Mouse (Mus musculus) ES-Bruce4 (cell line): ENCODE measurements at regions not wholly inside any gene's neighbourhood (a gene's known extent, or its start where the extent isn't known, plus 50 kb on each side); places are given as distances from the start of the nearest gene placed in this dataset.

ENCODE experiments used
- H3K27ac ChIP-seq: 2 replicates; pipeline ENCODE4 v1.5.1; 2012; ENCODE audit warnings: low read length, inconsistent platforms; ENCODE audit not compliant: insufficient read depth
- H3K27me3 ChIP-seq: 2 replicates; pipeline ENCODE4 v1.6.1; 2012; ENCODE audit warnings: mild to moderate bottlenecking, low read length, inconsistent platforms; ENCODE audit not compliant: control insufficient read depth, poor library complexity, insufficient read depth, severe bottlenecking
- H3K36me3 ChIP-seq: 2 replicates; pipeline ENCODE4 v1.6.1; 2012; ENCODE audit warnings: inconsistent platforms, mild to moderate bottlenecking, low read length, moderate library complexity; ENCODE audit not compliant: control insufficient read depth, poor library complexity, insufficient read depth, severe bottlenecking
- H3K4me1 ChIP-seq: one replicate; pipeline ENCODE4 v1.8.1; 2011; ENCODE audit warnings: low read length; ENCODE audit not compliant: control insufficient read depth, insufficient read depth
- H3K4me3 ChIP-seq: 2 replicates; pipeline ENCODE4 v1.5.1; 2011; ENCODE audit warnings: low read depth, mild to moderate bottlenecking, low read length
- H3K9ac ChIP-seq: 2 replicates; pipeline ENCODE4 v1.6.1; 2012; ENCODE audit warnings: low read depth, mild to moderate bottlenecking, inconsistent platforms; ENCODE audit not compliant: poor library complexity, severe bottlenecking
- H3K9me3 ChIP-seq: replicated peaks from 2 replicates; pipeline ENCODE4 v1.6.1; 2012; ENCODE audit warnings: mild to moderate bottlenecking, low read length, inconsistent platforms; ENCODE audit not compliant: control insufficient read depth, poor library complexity, insufficient read depth, severe bottlenecking
- CTCF ChIP-seq: IDR thresholded peaks from one replicate; pipeline ENCODE4 v1.8.1; 2011; ENCODE audit warnings: low read depth, low read length
- EP300 ChIP-seq: IDR thresholded peaks from 2 replicates; pipeline ENCODE4 v1.6.1; 2011; ENCODE audit warnings: low read depth, low read length; ENCODE audit not compliant: insufficient read depth
- POLR2A ChIP-seq: IDR thresholded peaks from one replicate; pipeline ENCODE4 v1.8.1; 2011; ENCODE audit warnings: low read length; ENCODE audit not compliant: insufficient read depth

GRCm38 (mm10) chr9:30554908-30555307 is 128.0 kb downstream of the Snx19 start:
- Histone ChIP-seq H3K4me1 (no peaks in the 10 kb centered on the region), H3K9ac (no peak overlapping the region), H3K36me3 (no peaks in the 10 kb centered on the region), H3K27me3 (no peaks in the 10 kb centered on the region), H3K27ac (no peak overlapping the region), H3K9me3 (no peaks in the 10 kb centered on the region), H3K4me3 (no peak overlapping the region)
- TF ChIP-seq CTCF = peak; percentile 32
- no peak for TF ChIP-seq EP300

- Histone ChIP-seq H3K4me1 (no peaks in the 10 kb centered on the region), H3K36me3 (no peaks in the 10 kb centered on the region), H3K27me3 (no peaks in the 10 kb centered on the region), H3K9ac (no peak overlapping the region), H3K27ac (no peak overlapping the region), H3K9me3 (no peaks in the 10 kb centered on the region), H3K4me3 (no peak overlapping the region)
- no peak for TF ChIP-seq POLR2A
- TF ChIP-seq CTCF = no peak
- no peak for TF ChIP-seq EP300
Measured at GRCm38 (mm10) chr9:30552721-30553120, 125.8 kb downstream of the Snx19 start.

GRCm38 (mm10) chr9:30549892-30550515 is 123.1 kb downstream of the Snx19 start:
- Histone ChIP-seq H3K4me1 (peaks cover 2% of the 10 kb centered on the region), H3K9ac (no peak overlapping the region), H3K4me3 (no peak overlapping the region), H3K27ac (no peak overlapping the region), H3K27me3 (no peaks in the 10 kb centered on the region), H3K9me3 (no peaks in the 10 kb centered on the region), H3K36me3 (no peaks in the 10 kb centered on the region)
- no peak for TF ChIP-seq CTCF
- TF ChIP-seq POLR2A = no peak
- no peak for TF ChIP-seq EP300

GRCm38 (mm10) chr9:30539858-30540257 is 113.0 kb downstream of the Snx19 start:
- H3K4me1 ChIP-seq = no peaks in the 10 kb centered on the region
- no peaks in the 10 kb centered on the region for H3K9me3 ChIP-seq
- H3K4me3 ChIP-seq = no peak overlapping the region
- H3K27ac ChIP-seq = no peak overlapping the region
- TF ChIP-seq POLR2A = no peak
- TF ChIP-seq CTCF = no peak
- no peak for TF ChIP-seq EP300
- H3K36me3 ChIP-seq = no peaks in the 10 kb centered on the region
- peaks cover 1% of the 10 kb centered on the region; the same call in 1 of the 2 replicates for H3K27me3 ChIP-seq
- H3K9ac ChIP-seq = no peak overlapping the region

GRCm38 (mm10) chr9:30536508-30537100 is 109.7 kb downstream of the Snx19 start:
- Histone ChIP-seq H3K9ac (no peak overlapping the region), H3K4me3 (no peak overlapping the region), H3K9me3 (no peaks in the 10 kb centered on the region), H3K27ac (no peak overlapping the region), H3K36me3 (no peaks in the 10 kb centered on the region), H3K27me3 (peaks cover 1% of the 10 kb centered on the region; the same call in 1 of the 2 replicates), H3K4me1 (no peaks in the 10 kb centered on the region)
- no peak for TF ChIP-seq EP300
- no peak for TF ChIP-seq CTCF
- TF ChIP-seq POLR2A = no peak

GRCm38 (mm10) chr9:30534961-30535360 is 108.1 kb downstream of the Snx19 start:
- Histone ChIP-seq H3K9me3 (no peaks in the 10 kb centered on the region), H3K9ac (no peak overlapping the region), H3K4me3 (no peak overlapping the region), H3K27ac (no peak overlapping the region), H3K36me3 (no peaks in the 10 kb centered on the region), H3K4me1 (no peaks in the 10 kb centered on the region), H3K27me3 (no peaks in the 10 kb centered on the region)
- no peak for TF ChIP-seq CTCF
- no peak for TF ChIP-seq POLR2A
- no peak for TF ChIP-seq EP300
